Mouse (Mus musculus) cortical plate, adult 2 months (tissue): Measurements from ENCODE around the gene Mettl24. TPM values are rescaled to one million over a fixed set of nuclear protein-coding genes. Genes with fewer than 3 reads are reported as not detected.

ENCODE experiments used
- H3K27ac ChIP-seq: fragments of 200-500 bp; 2 replicates; pipeline ENCODE4 v1.5.1; 2012; ENCODE audit warnings: low read length, control low read depth, inconsistent platforms; ENCODE audit not compliant: insufficient read depth
- H3K4me1 ChIP-seq: fragments of 200-500 bp; 2 replicates; pipeline ENCODE4 v1.6.1; 2011; ENCODE audit warnings: low read length; ENCODE audit not compliant: control insufficient read depth, insufficient read depth
- H3K4me3 ChIP-seq: fragments of 200-500 bp; 2 replicates; pipeline ENCODE4 v1.5.1; 2011; ENCODE audit warnings: mild to moderate bottlenecking, low read length, control low read depth; ENCODE audit not compliant: insufficient read depth
- CTCF ChIP-seq: fragments of 200-500 bp; IDR thresholded peaks from 2 replicates; pipeline ENCODE4 v1.5.1; 2011; ENCODE audit warnings: mild to moderate bottlenecking, control low read depth, low read length; ENCODE audit not compliant: insufficient read depth; ENCODE audit errors: extremely low read depth
- POLR2A ChIP-seq: fragments of 200-500 bp; IDR thresholded peaks from 2 replicates; pipeline ENCODE4 v1.6.1; 2011; ENCODE audit warnings: mild to moderate bottlenecking, low read length, control low read depth; ENCODE audit not compliant: insufficient read depth; ENCODE audit errors: extremely low read depth
- polyA plus RNA-seq: library from polyadenylated mRNA; depleted of rRNA; stranded (reverse); fragments of >200 nt; gene quantifications from 2 replicates; pipeline ENCODE4 v1.2.3, GENCODE M21; 2012; rRNA removed

The Mettl24 gene
- polyA plus RNA-seq, 1 experiment, result 1.6 TPM

DNA sequence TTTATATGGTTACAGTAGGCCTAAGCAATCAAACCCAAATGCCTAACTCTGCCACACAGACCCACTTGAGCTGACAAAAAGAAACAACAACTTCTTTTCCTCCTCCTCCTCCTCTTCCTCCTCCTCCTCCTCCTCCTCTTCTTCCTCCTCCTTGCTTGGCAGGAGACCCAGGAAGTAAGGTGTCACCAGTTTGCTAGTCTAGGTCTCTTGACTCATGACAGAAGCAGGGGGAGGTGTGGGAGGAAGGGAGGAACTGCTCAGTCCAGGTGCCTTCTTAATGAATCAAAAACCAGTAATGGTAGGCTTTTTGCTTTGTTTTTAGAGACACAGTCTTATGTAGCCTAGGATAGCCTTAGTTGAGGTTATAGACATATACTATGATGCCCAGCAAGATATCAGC is 168.1 kb downstream of the Mettl24 start:
- Histone ChIP-seq H3K27ac (no peak overlapping the region), H3K4me1 (peaks cover 1% of the 10 kb centered on the region; the same call in 1 of the 2 replicates), H3K4me3 (no peak overlapping the region)
- TF ChIP-seq POLR2A (no peak), CTCF (no peak)

DNA sequence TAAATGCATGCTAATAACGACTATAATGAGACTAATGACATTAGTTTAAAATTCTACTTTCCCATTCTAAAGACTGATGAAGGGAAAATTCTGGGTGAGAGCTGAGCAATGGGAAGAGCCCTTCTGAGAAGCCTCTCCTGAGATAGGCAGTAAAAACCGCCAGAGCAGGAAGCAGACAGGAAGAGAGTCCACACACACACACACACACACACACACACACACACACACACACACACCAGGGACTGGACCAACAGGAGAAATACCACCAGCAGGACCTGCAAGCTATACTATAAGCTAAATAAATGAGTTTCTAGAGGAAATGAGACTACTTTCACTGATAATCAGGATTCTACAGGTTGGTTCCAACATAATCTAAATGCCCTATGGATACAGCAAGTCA is 172.5 kb downstream of the Mettl24 start:
- no peak for TF ChIP-seq CTCF
- no peak for TF ChIP-seq POLR2A
- no peak overlapping the region for H3K27ac ChIP-seq
- no peak overlapping the region for H3K4me3 ChIP-seq
- H3K4me1 ChIP-seq, result no peaks in the 10 kb centered on the region

DNA sequence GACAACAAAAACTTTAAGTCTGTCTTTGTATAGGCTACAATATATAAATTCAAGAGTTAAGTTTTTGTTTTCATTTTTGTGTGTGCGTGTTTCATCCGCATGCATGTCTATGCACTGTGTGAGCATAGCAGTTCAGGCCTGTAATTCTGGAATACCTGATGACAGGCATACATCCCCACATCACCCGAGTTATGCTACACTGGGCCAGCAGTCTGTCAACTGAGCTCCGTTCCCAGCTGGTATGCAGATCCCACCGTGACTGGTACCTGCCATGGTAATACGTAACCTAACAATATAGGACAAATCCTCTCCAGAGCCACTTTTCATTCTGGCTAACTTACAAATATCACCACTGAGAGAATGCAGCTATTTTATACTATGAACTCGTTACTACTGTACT is 173.6 kb downstream of the Mettl24 start:
- Histone ChIP-seq H3K27ac (no peak overlapping the region), H3K4me3 (no peak overlapping the region), H3K4me1 (no peaks in the 10 kb centered on the region)
- TF ChIP-seq CTCF, result no peak
- TF ChIP-seq POLR2A, result no peak

DNA sequence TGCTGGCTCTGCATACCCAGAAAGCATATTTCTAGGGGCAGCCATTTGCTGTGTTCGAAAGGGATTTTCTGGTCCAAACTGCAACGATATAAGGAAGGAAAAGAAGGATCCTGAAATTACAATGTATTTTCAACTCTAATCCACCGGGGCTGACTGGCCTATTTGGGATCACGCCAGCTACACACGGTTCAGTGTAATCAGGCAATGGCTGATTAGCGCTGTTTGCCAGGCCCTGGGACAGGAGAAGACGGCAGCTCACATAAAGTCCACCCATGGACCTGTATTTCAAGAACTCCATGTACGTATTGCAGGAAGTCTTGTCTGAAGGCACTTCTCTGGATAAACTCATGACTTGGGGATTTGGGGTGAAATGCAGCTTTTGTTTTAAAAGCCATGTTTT is 174.5 kb downstream of the Mettl24 start:
- Histone ChIP-seq H3K27ac (no peak overlapping the region), H3K4me3 (no peak overlapping the region), H3K4me1 (no peaks in the 10 kb centered on the region)
- TF ChIP-seq POLR2A, result no peak
- TF ChIP-seq CTCF, result no peak

Other genes with a start within 250 kb of the Mettl24 start
- gene Slc22a16, start 112.9 kb upstream of the Mettl24 start, polyA plus RNA-seq, result not detected in 2 replicates
- gene Ddo, start 53.3 kb upstream of the Mettl24 start, polyA plus RNA-seq, result 7.7 and 8.4 TPM in 2 replicates
- 30.0 and 33.5 TPM in 2 replicates for gene Cdc40, start 200.0 kb downstream of the Mettl24 start, polyA plus RNA-seq
- 138 and 151 TPM in 2 replicates for gene Wasf1, start 200.2 kb downstream of the Mettl24 start, polyA plus RNA-seq